ENCODE assay signal across 7 mouse cellular contexts in the genomic region with DNA sequence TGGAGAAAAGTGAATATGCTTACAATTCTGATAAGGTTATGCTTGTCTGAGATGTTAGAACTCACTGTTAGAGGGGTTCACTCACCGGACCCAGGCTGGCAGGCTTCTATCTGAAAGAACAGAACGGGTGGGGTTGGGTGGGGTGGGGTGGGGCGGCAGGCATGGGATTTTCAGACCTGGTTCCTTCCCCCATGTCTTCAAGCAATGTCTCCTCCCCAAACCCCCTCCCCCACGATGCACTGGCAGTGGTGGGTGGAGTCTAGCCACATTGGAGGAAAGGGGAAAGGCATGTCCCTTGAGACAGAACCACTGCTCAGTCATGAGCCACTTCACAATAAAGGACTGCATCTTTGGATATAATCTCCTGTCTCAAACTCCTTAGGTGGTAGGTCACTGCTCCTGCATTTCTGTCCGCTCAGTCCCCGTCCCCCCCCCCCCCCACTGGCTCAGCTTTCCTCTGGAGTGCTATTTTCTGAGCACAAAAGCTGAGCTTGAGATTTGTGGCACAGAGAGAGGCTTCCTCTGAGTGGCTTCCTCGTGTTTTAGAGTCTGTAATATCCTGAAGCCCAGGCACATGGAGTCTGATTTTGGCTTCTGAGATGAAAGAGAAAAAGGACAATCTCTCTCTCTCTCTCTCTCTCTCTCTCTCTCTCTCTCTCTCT.
DNase-seq lines count a peak whose midpoint lies in the region; ATAC-seq lines count a peak whose summit lies in the region.
"Not testable (repeated sequence)": the region's sequence is repeated elsewhere in the genome, so short reads cannot be mapped to it uniquely, and the experiment has no call there.

No protein-coding gene starts in this region.

- not testable (repeated sequence) for H3K4me1 ChIP-seq in forebrain, embryonic 12.5 days; hindbrain, embryonic 10.5 days (replicated peaks); kidney, embryonic 14.5 days (ENCODE audit: control insufficient read depth, insufficient read depth, low read length); liver, embryonic 16.5 days (ENCODE audit: control insufficient read depth, low read depth, low read length); midbrain, embryonic 15.5 days; neural tube, embryonic 15.5 days

- H3K9ac ChIP-seq in forebrain, embryonic 12.5 days; kidney, embryonic 14.5 days (ENCODE audit: low read depth, low read length); liver, embryonic 16.5 days (ENCODE audit: low read depth, low read length); midbrain, embryonic 15.5 days; neural tube, embryonic 15.5 days (replicated peaks): not testable (repeated sequence)

- not testable (repeated sequence) for H3K9me3 ChIP-seq in forebrain, embryonic 12.5 days; hindbrain, embryonic 10.5 days; kidney, embryonic 14.5 days (ENCODE audit: control insufficient read depth, low read length); liver, embryonic 16.5 days (replicated peaks; ENCODE audit: control insufficient read depth, low read length); midbrain, embryonic 15.5 days; neural tube, embryonic 15.5 days (replicated peaks)

- H3K27ac ChIP-seq in forebrain, embryonic 12.5 days = peak overlapping the region; percentile 46; the same call in 1 of the 2 replicates
- H3K27ac ChIP-seq in hindbrain, embryonic 10.5 days = peak overlapping the region; percentile 82
- H3K27ac ChIP-seq in kidney, embryonic 14.5 days (ENCODE audit: low read depth, low read length); liver, embryonic 16.5 days (ENCODE audit: low read length); midbrain, embryonic 15.5 days; neural tube, embryonic 15.5 days (replicated peaks): not testable (repeated sequence)

- peak; percentile 69 for DNase-seq in embryo, embryonic 10.5 days (ENCODE audit: low spot score)
- DNase-seq in hindbrain, embryonic 10.5 days (ENCODE audit: low spot score) = peak; percentile 65

- peak; percentile 88 for ATAC-seq in forebrain, embryonic 12.5 days (ENCODE audit: low FRiP score)
- ATAC-seq in kidney, embryonic 14.5 days (ENCODE audit: low FRiP score, low TSS enrichment) = 0 out of 2 replicates have a peak, but pooled peaks have one; percentile 43
- ATAC-seq in liver, embryonic 16.5 days (ENCODE audit: low read depth) = peak; percentile 70
- peak; percentile 87 for ATAC-seq in midbrain, embryonic 15.5 days (replicated peaks)
- ATAC-seq in neural tube, embryonic 15.5 days (ENCODE audit: low FRiP score) = peak; percentile 79

- peak overlapping the region; percentile 27 for H3K4me2 ChIP-seq in forebrain, embryonic 12.5 days
- H3K4me2 ChIP-seq in kidney, embryonic 14.5 days (replicated peaks; ENCODE audit: low read depth, low read length); liver, embryonic 16.5 days (ENCODE audit: low read depth, low read length): not testable (repeated sequence)
- H3K4me2 ChIP-seq in midbrain, embryonic 15.5 days = peak overlapping the region; percentile 16; the same call in 1 of the 2 replicates
- H3K4me2 ChIP-seq in neural tube, embryonic 15.5 days = peak overlapping the region; percentile 28

- H3K4me3 ChIP-seq in forebrain, embryonic 12.5 days (replicated peaks); kidney, embryonic 14.5 days (ENCODE audit: low read length); liver, embryonic 16.5 days (ENCODE audit: low read depth, low read length); midbrain, embryonic 15.5 days; neural tube, embryonic 15.5 days (replicated peaks): not testable (repeated sequence)
- peak overlapping the region; percentile 21 for H3K4me3 ChIP-seq in hindbrain, embryonic 10.5 days

- not testable (repeated sequence) for H3K36me3 ChIP-seq in forebrain, embryonic 12.5 days (replicated peaks); hindbrain, embryonic 10.5 days; kidney, embryonic 14.5 days (ENCODE audit: control insufficient read depth, insufficient read depth, low read length); liver, embryonic 16.5 days (ENCODE audit: control insufficient read depth, insufficient read depth); midbrain, embryonic 15.5 days (replicated peaks); neural tube, embryonic 15.5 days

- H3K27me3 ChIP-seq in forebrain, embryonic 12.5 days; hindbrain, embryonic 10.5 days (ENCODE audit: insufficient read depth, poor library complexity, severe bottlenecking); kidney, embryonic 14.5 days (ENCODE audit: control insufficient read depth, insufficient read depth, low read length); liver, embryonic 16.5 days (ENCODE audit: control insufficient read depth, insufficient read depth, low read depth, low read length); midbrain, embryonic 15.5 days (replicated peaks); neural tube, embryonic 15.5 days (replicated peaks): not testable (repeated sequence)

- WGBS in forebrain, embryonic 12.5 days = 7% methylated on average over 7 of the region's 7 CpGs
- 9% methylated on average over 7 of the region's 7 CpGs for WGBS in hindbrain, embryonic 10.5 days
- 16% methylated on average over 7 of the region's 7 CpGs for WGBS in kidney, embryonic 14.5 days
- WGBS in liver, embryonic 16.5 days (ENCODE audit: insufficient replicate concordance) = 10% methylated on average over 7 of the region's 7 CpGs
- 3% methylated on average over 7 of the region's 7 CpGs for WGBS in midbrain, embryonic 15.5 days
- 6% methylated on average over 7 of the region's 7 CpGs for WGBS in neural tube, embryonic 15.5 days
